Mouse (Mus musculus): Measurements from ENCODE around the gene Fxyd4. TPM values are rescaled to one million over a fixed set of nuclear protein-coding genes. Genes with fewer than 3 reads are reported as not detected.

Gene Fxyd4
- polyA plus RNA-seq, 1 experiment from 2014 or later: 3.1 TPM

DNA sequence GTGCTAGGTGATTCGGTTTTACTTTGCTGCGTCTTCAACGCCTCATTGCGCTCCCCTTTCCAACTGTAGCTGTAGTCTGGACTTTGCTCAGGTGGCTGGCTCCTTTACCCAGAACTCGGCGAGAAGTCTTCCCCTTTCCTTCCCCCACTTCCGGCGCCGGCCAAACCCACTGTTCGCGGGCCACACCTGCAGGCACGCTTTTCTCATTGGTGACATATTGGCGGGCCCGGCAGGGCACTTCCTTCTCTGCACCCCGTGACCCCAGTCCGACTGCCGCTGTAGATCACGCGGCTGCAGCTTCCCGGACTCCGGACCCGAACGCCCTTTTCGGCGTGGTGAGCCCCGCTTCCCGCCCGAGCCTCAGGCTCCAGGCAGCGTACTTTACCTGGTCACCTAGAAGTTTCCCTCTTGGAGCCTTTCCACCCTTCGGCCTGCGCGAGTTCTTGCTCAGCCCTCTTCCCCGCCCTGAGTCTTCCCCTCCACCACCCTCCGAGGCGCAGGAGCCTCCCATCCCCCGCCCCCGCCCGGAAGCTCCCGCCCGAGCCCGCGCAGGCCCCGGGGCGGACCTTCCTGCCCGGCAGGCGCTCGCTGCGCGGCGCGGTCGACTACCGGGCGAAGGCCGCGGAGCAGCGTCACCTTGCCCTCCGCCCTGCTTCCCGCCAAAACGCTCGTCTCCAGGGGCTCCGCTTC, 20.6 kb downstream of the Fxyd4 start:
- H3K4me2 ChIP-seq: peak overlapping the region; percentile 93
- ATAC-seq (ENCODE audit: insufficient number of reproducible peaks, insufficient read depth, low FRiP score, low TSS enrichment, low read depth): peak; percentile 92
- peak overlapping the region; percentile 97 for H3K27ac ChIP-seq
- H3K9ac ChIP-seq (replicated peaks): peak overlapping the region; percentile 83
- H3K27me3 ChIP-seq: no peaks in the 10 kb centered on the region
- WGBS: under 1% methylated on average over 62 of the region's 62 CpGs
- H3K36me3 ChIP-seq: peaks cover 27% of the 10 kb centered on the region
- peak overlapping the region; percentile 68 for H3K4me3 ChIP-seq (replicated peaks)
- no peaks in the 10 kb centered on the region for H3K9me3 ChIP-seq
- H3K4me1 ChIP-seq (replicated peaks): peaks cover 41% of the 10 kb centered on the region

DNA sequence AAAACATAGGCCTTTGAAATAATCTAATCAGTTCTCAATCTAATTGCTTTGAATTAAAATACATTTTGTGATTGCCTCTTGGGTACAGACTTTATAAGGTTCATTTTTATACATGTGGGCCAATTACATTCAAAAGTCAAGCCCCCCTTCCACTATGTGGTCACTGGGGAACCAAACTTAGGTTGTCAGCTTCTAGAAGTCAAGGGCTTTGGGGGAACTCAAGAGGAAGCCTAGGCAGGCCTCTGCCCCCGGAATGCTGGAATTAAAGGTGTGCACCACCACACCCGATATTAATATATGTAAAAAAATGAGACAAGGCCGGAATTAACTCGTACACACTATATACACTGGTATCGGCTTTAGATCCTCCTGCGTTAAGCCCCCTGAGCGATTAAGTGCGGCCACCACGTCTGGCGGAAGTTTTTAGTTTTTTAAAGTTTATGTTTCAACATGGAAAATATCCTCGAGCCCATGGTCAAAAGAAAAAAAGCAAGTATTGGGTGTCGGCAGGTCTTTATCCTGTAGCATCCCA, 21.2 kb downstream of the Fxyd4 start:
- peak overlapping the region; percentile 83 for H3K9ac ChIP-seq (replicated peaks)
- H3K36me3 ChIP-seq: peaks cover 21% of the 10 kb centered on the region; the same call in 1 of the 2 replicates
- no peaks in the 10 kb centered on the region for H3K27me3 ChIP-seq
- under 1% methylated on average over 12 of the region's 12 CpGs for WGBS
- peaks cover 38% of the 10 kb centered on the region for H3K4me1 ChIP-seq (replicated peaks)
- peak overlapping the region; percentile 68 for H3K4me3 ChIP-seq (replicated peaks)
- H3K27ac ChIP-seq: peak overlapping the region; percentile 97
- peak overlapping the region; percentile 93 for H3K4me2 ChIP-seq
- no peak for ATAC-seq (ENCODE audit: insufficient number of reproducible peaks, insufficient read depth, low FRiP score, low TSS enrichment, low read depth)
- H3K9me3 ChIP-seq: no peaks in the 10 kb centered on the region

DNA sequence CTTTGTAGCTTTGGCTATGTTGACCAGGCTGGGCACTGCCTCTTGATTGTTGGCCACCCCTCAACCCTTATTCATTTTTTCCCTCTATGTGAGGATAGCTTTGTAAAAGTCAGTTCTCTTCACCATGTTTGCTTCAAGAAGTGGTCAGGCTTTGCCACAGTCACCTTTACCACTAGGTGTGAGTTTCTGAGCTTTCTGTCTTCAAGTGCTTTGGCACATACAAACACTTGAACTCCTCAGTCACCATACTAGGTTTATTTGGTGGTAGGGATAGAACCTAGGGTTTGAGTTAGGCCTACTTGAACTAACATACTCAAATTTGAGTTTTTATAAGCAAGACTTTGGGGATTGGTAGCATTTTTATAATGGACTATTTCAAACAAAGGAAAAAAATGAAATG, 23.0 kb downstream of the Fxyd4 start:
- no peak overlapping the region for H3K4me2 ChIP-seq
- H3K9ac ChIP-seq (replicated peaks): no peak overlapping the region
- no peaks in the 10 kb centered on the region for H3K27me3 ChIP-seq
- H3K36me3 ChIP-seq: peaks cover 3% of the 10 kb centered on the region; the same call in 1 of the 2 replicates
- no peak for ATAC-seq (ENCODE audit: insufficient number of reproducible peaks, insufficient read depth, low FRiP score, low TSS enrichment, low read depth)
- no peak overlapping the region for H3K4me3 ChIP-seq (replicated peaks)
- H3K27ac ChIP-seq: 0 out of 2 replicates have a peak overlapping the region, but pooled peaks have one; percentile 29
- H3K9me3 ChIP-seq: no peaks in the 10 kb centered on the region
- H3K4me1 ChIP-seq (replicated peaks): peaks cover 25% of the 10 kb centered on the region

DNA sequence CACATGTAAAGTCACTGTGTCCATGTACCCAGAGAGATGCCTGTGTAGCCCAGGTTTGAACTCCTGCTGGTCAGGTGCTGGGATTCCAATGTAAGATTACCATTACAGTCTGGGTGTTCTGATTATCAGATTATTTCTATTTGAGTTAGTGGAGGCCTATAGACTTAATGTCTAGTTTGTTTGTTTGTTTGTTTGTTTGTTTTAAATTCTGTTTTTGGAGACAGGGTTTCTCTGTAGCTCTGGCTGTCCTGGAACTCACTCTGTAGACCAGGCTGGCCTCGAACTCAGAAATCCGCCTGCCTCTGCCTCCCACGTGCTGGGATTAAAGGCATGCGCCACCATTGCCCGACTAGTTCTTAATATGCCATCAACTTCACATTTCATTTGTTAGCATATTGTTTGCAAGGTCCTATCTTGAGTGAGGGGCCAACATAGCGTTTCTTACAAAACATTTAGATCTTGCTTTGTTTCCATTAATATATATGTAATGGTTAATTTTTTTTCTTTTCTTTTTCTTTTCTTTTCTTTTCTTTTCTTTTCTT, 27.3 kb downstream of the Fxyd4 start:
- no peak overlapping the region for H3K9ac ChIP-seq (replicated peaks)
- H3K4me1 ChIP-seq (replicated peaks): peaks cover 23% of the 10 kb centered on the region
- ATAC-seq (ENCODE audit: insufficient number of reproducible peaks, insufficient read depth, low FRiP score, low TSS enrichment, low read depth): no peak
- 82% methylated on average over 6 of the region's 6 CpGs for WGBS
- no peaks in the 10 kb centered on the region for H3K36me3 ChIP-seq
- no peaks in the 10 kb centered on the region for H3K27me3 ChIP-seq
- H3K4me3 ChIP-seq (replicated peaks): no peak overlapping the region
- H3K27ac ChIP-seq: no peak overlapping the region
- no peaks in the 10 kb centered on the region for H3K9me3 ChIP-seq
- peak overlapping the region; percentile 82; the same call in 1 of the 2 replicates for H3K4me2 ChIP-seq

DNA sequence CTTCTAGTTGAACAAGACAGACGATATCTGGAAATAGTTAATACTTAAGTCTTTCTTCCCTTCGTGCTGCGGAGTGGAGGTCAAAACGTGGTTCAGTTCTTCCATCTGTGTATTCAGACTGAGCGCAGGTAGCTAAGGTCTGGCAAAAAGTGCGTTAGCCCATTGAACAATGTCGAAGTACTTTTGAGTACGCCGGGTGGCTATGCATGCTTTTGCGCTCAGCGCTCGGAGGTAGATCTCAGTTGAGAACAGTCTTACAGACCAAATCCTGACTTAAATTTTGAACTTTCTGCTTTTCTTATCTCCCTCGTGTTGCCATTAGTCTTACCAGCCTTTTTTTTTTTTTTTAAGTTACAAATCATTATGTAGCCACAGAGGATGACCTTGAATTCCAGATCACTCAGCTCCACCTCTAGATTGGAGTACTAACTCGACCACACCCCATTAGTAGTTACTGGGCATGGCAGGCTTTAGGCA, 29.0 kb downstream of the Fxyd4 start:
- H3K36me3 ChIP-seq: no peaks in the 10 kb centered on the region
- peak overlapping the region; percentile 95 for H3K9ac ChIP-seq (replicated peaks)
- H3K4me2 ChIP-seq: peak overlapping the region; percentile 82
- no peaks in the 10 kb centered on the region for H3K9me3 ChIP-seq
- H3K27me3 ChIP-seq: no peaks in the 10 kb centered on the region
- ATAC-seq (ENCODE audit: insufficient number of reproducible peaks, insufficient read depth, low FRiP score, low TSS enrichment, low read depth): no peak
- WGBS: 1% methylated on average over 14 of the region's 14 CpGs
- H3K4me1 ChIP-seq (replicated peaks): peaks cover 24% of the 10 kb centered on the region
- H3K4me3 ChIP-seq (replicated peaks): peak overlapping the region; percentile 99
- H3K27ac ChIP-seq: peak overlapping the region; percentile 95; the same call in 1 of the 2 replicates

DNA sequence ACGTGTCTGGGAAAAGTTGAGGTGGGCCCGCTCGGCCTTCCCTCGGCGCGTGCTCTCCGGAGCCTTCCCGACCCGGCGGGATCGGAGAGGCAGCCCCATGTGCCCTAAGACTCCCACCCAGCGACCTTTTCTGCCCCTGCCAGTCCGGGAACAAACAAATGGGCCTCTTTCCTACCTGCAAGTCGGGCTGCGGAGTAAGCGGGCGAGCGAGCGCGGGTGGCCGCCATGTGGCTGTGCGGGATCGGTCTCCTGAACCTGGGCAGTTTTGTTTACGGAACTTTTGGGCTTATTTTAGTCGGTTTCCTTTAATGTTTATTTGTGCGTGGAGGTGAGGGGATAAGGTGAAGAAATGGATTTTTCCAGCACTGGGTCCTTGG, 29.5 kb downstream of the Fxyd4 start:
- Histone ChIP-seq H3K27me3 (no peaks in the 10 kb centered on the region), H3K27ac (peak overlapping the region; percentile 95), H3K9me3 (no peaks in the 10 kb centered on the region), H3K36me3 (no peaks in the 10 kb centered on the region), H3K4me2 (peak overlapping the region; percentile 82), H3K4me1 (replicated peaks) (peaks cover 24% of the 10 kb centered on the region), H3K9ac (replicated peaks) (peak overlapping the region; percentile 95), H3K4me3 (replicated peaks) (peak overlapping the region; percentile 99)
- ATAC-seq (ENCODE audit: insufficient number of reproducible peaks, insufficient read depth, low FRiP score, low TSS enrichment, low read depth): no peak
- under 1% methylated on average over 26 of the region's 26 CpGs for WGBS

DNA sequence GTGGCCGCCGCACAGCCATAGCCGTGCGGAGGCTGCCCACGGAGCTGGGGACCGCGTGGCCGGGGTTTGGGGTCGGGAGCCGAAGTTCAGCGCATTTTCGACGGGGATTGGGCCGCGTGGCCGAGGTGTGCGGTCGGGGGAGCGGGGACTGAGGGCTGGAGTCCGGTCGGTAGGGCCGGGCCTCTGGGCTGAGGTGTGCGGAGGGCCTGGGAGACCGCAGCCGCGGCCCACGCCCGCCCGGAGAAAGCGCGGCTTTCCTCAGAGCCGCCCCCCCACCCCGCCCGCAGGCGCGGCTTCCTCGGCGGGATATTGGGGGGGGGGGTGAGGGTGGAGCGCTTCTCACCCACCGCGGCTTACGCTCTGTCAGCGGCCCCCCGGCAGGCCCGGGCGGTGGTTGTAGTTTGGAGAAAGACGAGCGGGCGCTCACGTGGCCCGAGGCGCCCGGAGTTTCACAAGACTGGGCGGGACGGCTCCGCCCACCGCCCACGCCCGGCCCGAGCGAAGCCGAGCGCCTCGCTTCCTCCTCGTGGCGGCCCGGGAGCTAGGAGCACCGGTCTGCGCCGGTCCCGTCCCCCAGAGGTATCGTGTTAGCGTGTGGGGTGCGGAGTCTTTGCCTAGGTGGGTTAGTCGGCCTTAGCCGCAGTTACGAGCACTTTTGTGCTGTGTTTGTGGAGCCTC, 30.1 kb downstream of the Fxyd4 start:
- ATAC-seq (ENCODE audit: insufficient number of reproducible peaks, insufficient read depth, low FRiP score, low TSS enrichment, low read depth): peak; percentile 63
- peaks cover 24% of the 10 kb centered on the region for H3K4me1 ChIP-seq (replicated peaks)
- peak overlapping the region; percentile 95 for H3K9ac ChIP-seq (replicated peaks)
- peak overlapping the region; percentile 99 for H3K4me3 ChIP-seq (replicated peaks)
- peak overlapping the region; percentile 95 for H3K27ac ChIP-seq
- under 1% methylated on average over 75 of the region's 77 CpGs for WGBS
- peak overlapping the region; percentile 82 for H3K4me2 ChIP-seq
- H3K36me3 ChIP-seq: no peaks in the 10 kb centered on the region
- no peaks in the 10 kb centered on the region for H3K9me3 ChIP-seq
- H3K27me3 ChIP-seq: no peaks in the 10 kb centered on the region

DNA sequence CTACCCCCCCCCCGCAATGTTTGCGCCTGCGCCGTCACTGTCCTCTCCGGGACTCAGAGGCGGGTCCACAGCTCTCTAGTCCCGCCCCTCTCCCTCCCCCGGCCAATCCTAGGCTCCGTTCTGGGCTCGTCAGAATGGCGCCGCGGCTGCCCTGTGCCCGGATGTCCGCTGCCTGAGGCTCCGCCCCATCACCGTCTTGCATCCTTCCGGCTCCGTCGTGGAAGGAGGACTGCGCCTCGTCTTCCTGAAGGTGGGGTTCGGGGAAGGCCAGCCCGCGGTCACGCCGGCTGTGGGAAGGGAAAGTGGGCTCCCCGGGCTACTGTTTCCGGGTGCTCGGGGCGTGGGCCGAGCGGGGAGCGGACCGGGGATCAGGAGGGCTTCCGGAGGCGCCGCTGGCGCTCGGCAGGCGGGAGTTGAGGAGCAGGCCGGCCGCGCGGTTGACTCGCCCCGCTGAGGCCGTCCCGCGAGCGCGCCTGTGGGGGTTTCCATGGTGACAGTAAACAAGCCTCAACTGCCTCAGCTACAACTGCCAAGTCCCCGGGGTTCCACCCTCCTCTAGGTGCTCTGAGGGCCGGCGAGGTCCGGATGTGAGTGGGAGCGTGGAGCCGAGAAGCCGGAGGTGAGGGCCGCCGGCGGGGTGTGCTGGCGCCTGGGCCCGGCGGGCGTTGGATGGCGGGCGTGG, 30.8 kb downstream of the Fxyd4 start:
- WGBS: under 1% methylated on average over 66 of the region's 68 CpGs
- Histone ChIP-seq H3K27ac (peak overlapping the region; percentile 95), H3K9me3 (no peaks in the 10 kb centered on the region), H3K4me1 (replicated peaks) (peaks cover 24% of the 10 kb centered on the region), H3K4me2 (peak overlapping the region; percentile 82), H3K27me3 (no peaks in the 10 kb centered on the region), H3K36me3 (no peaks in the 10 kb centered on the region), H3K4me3 (replicated peaks) (peak overlapping the region; percentile 99), H3K9ac (replicated peaks) (peak overlapping the region; percentile 95)
- peak; percentile 94 for ATAC-seq (ENCODE audit: insufficient number of reproducible peaks, insufficient read depth, low FRiP score, low TSS enrichment, low read depth)

DNA sequence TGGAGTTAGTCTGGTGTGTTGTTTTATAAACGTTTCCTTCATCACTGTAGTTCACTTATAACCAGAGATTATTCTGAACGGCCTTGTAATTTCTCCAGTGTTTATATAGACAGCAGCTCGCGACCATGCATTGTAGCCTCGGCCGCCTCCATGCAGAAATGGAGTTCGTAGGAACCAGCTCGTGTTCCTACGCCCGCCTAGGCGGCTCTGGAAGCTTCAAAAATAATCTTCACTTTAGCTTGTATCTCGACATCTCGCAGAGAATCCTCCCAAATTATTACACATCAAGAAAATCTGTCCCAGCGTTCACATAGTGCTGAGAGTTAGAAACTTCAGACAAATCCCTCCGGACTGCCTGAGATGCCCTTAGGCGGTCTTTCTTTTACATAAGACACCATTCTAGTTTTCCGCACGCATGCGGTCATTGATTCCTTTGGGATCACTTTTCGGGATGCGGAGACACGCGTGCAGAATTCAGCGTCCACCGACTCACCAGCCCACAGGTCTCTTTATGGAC, 31.4 kb downstream of the Fxyd4 start:
- Histone ChIP-seq H3K9ac (replicated peaks) (peak overlapping the region; percentile 63), H3K4me1 (replicated peaks) (peaks cover 24% of the 10 kb centered on the region), H3K4me2 (peak overlapping the region; percentile 57), H3K27me3 (no peaks in the 10 kb centered on the region), H3K9me3 (no peaks in the 10 kb centered on the region), H3K36me3 (no peaks in the 10 kb centered on the region), H3K4me3 (replicated peaks) (peak overlapping the region; percentile 99), H3K27ac (peak overlapping the region; percentile 84)
- no peak for ATAC-seq (ENCODE audit: insufficient number of reproducible peaks, insufficient read depth, low FRiP score, low TSS enrichment, low read depth)
- under 1% methylated on average over 25 of the region's 25 CpGs for WGBS

DNA sequence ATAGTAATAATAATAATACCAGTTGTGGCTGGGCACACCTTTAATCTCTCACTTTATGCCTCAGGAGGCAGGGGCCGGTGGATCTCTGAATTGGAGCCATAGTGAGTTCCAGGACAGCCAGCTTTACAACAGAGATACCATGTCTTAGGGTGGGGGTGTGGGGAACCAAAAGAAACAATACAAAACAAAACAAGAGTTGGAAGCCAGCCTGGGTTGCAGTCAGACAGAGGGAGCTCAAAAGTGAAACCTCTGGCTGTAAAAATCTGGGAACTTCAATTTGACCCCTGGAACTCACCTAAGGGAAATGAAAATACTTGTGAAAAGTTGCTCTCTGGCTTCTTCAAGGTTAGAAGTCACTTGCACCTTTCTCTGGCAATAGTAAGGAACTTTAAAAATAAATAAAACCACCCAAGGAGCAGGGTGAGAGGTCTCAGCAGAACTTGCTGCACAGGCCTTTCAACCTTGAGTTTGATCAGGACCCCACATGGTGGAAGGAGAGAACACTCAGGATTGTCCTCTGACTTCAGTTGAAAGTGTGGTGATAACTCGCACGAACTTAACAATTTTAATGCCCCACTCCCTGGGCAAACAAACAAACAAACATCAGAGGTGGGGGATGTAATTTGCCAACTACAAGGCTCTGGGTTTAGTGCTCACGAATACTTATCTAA, 32.1 kb downstream of the Fxyd4 start:
- 23% methylated on average over 4 of the region's 4 CpGs for WGBS

More for the DNA sequence above, 32.1 kb downstream of the Fxyd4 start:
- Histone ChIP-seq H3K4me2 (peak overlapping the region; percentile 57), H3K27me3 (no peaks in the 10 kb centered on the region), H3K36me3 (no peaks in the 10 kb centered on the region), H3K9me3 (no peaks in the 10 kb centered on the region), H3K27ac (peak overlapping the region; percentile 84), H3K9ac (replicated peaks) (no peak overlapping the region; the same call in 1 of the 2 replicates), H3K4me1 (replicated peaks) (peaks cover 24% of the 10 kb centered on the region), H3K4me3 (replicated peaks) (peak overlapping the region; percentile 99)
- ATAC-seq (ENCODE audit: insufficient number of reproducible peaks, insufficient read depth, low FRiP score, low TSS enrichment, low read depth): no peak

All from limb, embryonic 12.5 days (tissue).